Comparison of ENCODE assay signal across 7 mouse cellular contexts in the genomic region with DNA sequence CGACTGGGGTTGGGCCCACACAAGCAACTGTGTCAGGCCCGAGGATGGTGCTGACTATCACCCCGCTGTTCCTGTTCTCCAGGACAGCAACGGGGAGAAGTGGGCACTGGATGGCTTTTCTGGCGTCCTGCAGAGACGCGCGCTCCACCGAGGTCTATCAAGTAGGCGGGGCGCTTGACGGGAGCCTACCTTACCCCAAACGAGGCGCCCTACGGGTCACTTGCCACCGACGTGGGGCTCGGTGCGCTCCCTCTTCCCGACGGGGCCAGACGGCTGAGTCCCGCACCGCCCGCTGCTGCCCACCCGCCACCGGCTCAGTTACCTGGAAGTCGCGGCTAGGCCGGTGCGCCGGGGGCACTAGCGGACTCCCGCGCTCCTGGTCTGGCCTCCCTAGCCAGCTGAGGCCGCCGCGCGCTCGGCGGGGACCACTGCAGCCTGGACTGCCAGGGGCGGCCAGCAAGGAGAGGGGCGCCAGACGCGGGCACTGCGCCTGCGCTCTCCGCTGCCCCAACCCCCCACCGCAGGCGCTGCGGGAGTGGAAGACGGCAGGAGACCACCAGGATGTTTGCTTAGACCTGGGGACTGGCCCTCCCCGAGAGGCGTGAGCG. TPM values are rescaled to one million over a fixed set of nuclear protein-coding genes. Genes with fewer than 3 reads are reported as not detected.
DNase-seq lines count a peak whose midpoint lies in the region; ATAC-seq and TF ChIP-seq lines count a peak whose summit lies in the region.

Slc35g2 (minus strand) TSS at position 465 of the 608 bp plus-strand sequence.

- peak; percentile 32 for TF ChIP-seq CTCF in lung, postnatal 0 days (IDR thresholded peaks at IDR 0.05)

- H3K4me3 ChIP-seq in brown adipose tissue, adult 24 weeks (ENCODE audit: insufficient read depth, low read depth, low read length): peak within 1 kb of the TSS; percentile 66
- peak within 1 kb of the TSS; percentile 72 for H3K4me3 ChIP-seq in forebrain, embryonic 12.5 days (replicated peaks)
- peak within 1 kb of the TSS; percentile 82 for H3K4me3 ChIP-seq in hindbrain, embryonic 10.5 days
- peak within 1 kb of the TSS; percentile 76 for H3K4me3 ChIP-seq in lung, postnatal 0 days (ENCODE audit: low read depth, low read length)

- TF ChIP-seq EP300 in lung, postnatal 0 days (IDR thresholded peaks at IDR 0.05): no peak

- H3K27me3 ChIP-seq in forebrain, embryonic 12.5 days: peaks cover 8% of the 10 kb centered on the region; the same call in 1 of the 2 replicates
- 0 out of 2 replicates have a peak, but pooled peaks cover 7% of the 10 kb centered on the region for H3K27me3 ChIP-seq in hindbrain, embryonic 10.5 days (ENCODE audit: insufficient read depth, poor library complexity, severe bottlenecking)
- H3K27me3 ChIP-seq in lung, postnatal 0 days (replicated peaks; ENCODE audit: insufficient read depth, low read length): no peaks in the 10 kb centered on the region

- no peaks in the 10 kb centered on the region for H3K4me1 ChIP-seq in brown adipose tissue, adult 24 weeks (ENCODE audit: control insufficient read depth, insufficient read depth, insufficient read length, low read length)
- peaks cover 10% of the 10 kb centered on the region for H3K4me1 ChIP-seq in forebrain, embryonic 12.5 days
- peaks cover 16% of the 10 kb centered on the region; the same call in 1 of the 2 replicates for H3K4me1 ChIP-seq in hindbrain, embryonic 10.5 days (replicated peaks)
- 0 out of 2 replicates have a peak, but pooled peaks cover 5% of the 10 kb centered on the region for H3K4me1 ChIP-seq in lung, postnatal 0 days (ENCODE audit: insufficient read depth, low read depth, low read length)

- H3K4me2 ChIP-seq in forebrain, embryonic 12.5 days: peak within 1 kb of the TSS; percentile 86
- H3K4me2 ChIP-seq in lung, postnatal 0 days (replicated peaks; ENCODE audit: low read depth, low read length): peak within 1 kb of the TSS; percentile 94

- ATAC-seq in forebrain, embryonic 12.5 days (ENCODE audit: low FRiP score): peak; percentile 94
- ATAC-seq in lung, postnatal 0 days: peak; percentile 62

- DNase-seq in adrenal gland, adult (ENCODE audit: inconsistent age in 2 of 2, low spot score in 1 of 2): peak; percentile 58 to 85
- DNase-seq in hindbrain, embryonic 10.5 days (ENCODE audit: low spot score): peak; percentile 83
- peak; percentile 48 to 69 for DNase-seq in layer of hippocampus, postnatal 10 days (ENCODE audit: low spot score in 2 of 2)
- DNase-seq in lung, postnatal 0 days (ENCODE audit: low spot score): peak; percentile 58
- DNase-seq in retina, postnatal 1 day: peak; percentile 91

- H3K36me3 ChIP-seq in forebrain, embryonic 12.5 days (replicated peaks): no peaks in the 10 kb centered on the region
- H3K36me3 ChIP-seq in hindbrain, embryonic 10.5 days: no peaks in the 10 kb centered on the region
- H3K36me3 ChIP-seq in lung, postnatal 0 days (ENCODE audit: insufficient read depth, low read length): no peaks in the 10 kb centered on the region

- WGBS in forebrain, embryonic 12.5 days: 1% methylated on average over 51 of the region's 55 CpGs
- WGBS in hindbrain, embryonic 10.5 days: under 1% methylated on average over 55 of the region's 55 CpGs
- WGBS in lung, postnatal 0 days: under 1% methylated on average over 42 of the region's 55 CpGs

- no peaks in the 10 kb centered on the region for H3K9me3 ChIP-seq in forebrain, embryonic 12.5 days
- no peaks in the 10 kb centered on the region for H3K9me3 ChIP-seq in hindbrain, embryonic 10.5 days
- no peaks in the 10 kb centered on the region for H3K9me3 ChIP-seq in lung, postnatal 0 days (ENCODE audit: low read length)

- H3K27ac ChIP-seq in brown adipose tissue, adult 24 weeks (replicated peaks; ENCODE audit: low read depth, low read length): no peak within 1 kb of the TSS; the same call in 1 of the 2 replicates
- H3K27ac ChIP-seq in forebrain, embryonic 12.5 days: peak within 1 kb of the TSS; percentile 64
- H3K27ac ChIP-seq in hindbrain, embryonic 10.5 days: peak within 1 kb of the TSS; percentile 90
- peak within 1 kb of the TSS; percentile 81 for H3K27ac ChIP-seq in lung, postnatal 0 days (ENCODE audit: low read length)

- H3K9ac ChIP-seq in forebrain, embryonic 12.5 days: peak within 1 kb of the TSS; percentile 80
- H3K9ac ChIP-seq in lung, postnatal 0 days (replicated peaks; ENCODE audit: low read depth): peak within 1 kb of the TSS; percentile 64

RNA-seq across cellular contexts. Expression of gene Slc35g2, which starts in this region (rescaled TPM):
- not detected in 2 replicates for polyA plus RNA-seq in brown adipose tissue, adult 24 weeks (2012; ENCODE audit: insufficient read depth, insufficient read length, missing spikeins)
- 8.1 and 9.0 TPM in 2 replicates for polyA plus RNA-seq in forebrain, embryonic 12.5 days (2016; fragmentation: Nextera tagmentation; extraction: Ambion mirVana)
- polyA plus RNA-seq in hindbrain, embryonic 10.5 days (2016; fragmentation: Nextera tagmentation; extraction: Ambion mirVana): 5.2 and 7.4 TPM in 2 replicates
- 10 to 100 TPM; 11.4 to 12.0 TPM for total RNA-seq in layer of hippocampus, postnatal 10 days (2021)
- 16.1 and 16.7 TPM in 2 replicates for polyA plus RNA-seq in lung, postnatal 0 days (2015; fragmentation: Nextera tagmentation; extraction: Ambion mirVana)
